Mouse (Mus musculus): Measurements from ENCODE around the gene Cbx3.

DNA sequence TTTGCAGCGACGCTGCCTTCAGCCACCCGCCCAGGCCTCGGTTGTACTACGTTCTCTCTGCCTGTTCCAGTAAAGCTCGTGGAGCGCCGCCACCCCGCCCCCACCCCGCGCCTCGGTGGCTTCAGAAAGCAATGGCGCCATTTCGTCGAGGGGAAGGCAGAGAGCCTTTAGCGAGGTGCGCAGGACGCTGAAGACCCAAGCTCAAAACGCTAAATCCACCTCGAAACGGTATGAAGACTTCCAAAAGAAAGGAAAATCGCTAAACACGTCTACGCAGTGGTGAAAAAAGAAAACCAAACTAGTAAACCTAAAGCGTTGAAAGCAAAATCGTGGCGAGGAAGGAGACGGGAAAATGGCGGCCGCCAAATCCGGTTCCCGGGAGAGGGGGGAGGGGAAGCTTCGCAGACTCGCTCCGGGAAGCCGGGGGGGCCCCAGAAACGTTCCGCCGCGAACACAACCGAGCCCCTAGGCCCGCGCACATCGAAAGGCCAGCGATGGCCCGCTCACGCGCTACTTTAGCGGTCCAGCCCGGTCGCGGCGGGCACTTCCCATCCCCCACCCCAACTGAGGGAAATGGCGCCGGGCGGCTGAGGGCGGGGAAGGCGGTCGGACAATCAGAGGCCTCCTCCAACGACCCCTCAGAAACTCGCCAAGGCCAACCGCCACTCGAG, 1.1 kb upstream of the Cbx3 start:
- TF ChIP-seq FLI1 (IDR thresholded peaks at IDR 0.05; ENCODE audit: low read length) (no peak), GATA1 (IDR thresholded peaks at IDR 0.05; ENCODE audit: borderline replicate concordance, low read length) (no peak)

All from megakaryocyte, embryonic 14.5 days (primary cell).